Mouse (Mus musculus) G1E (cell line): ENCODE data around the gene Nploc4.

Source experiments
- CTCF ChIP-seq: IDR thresholded peaks from 2 replicates; pipeline ENCODE4 v1.5.1; 2012; ENCODE audit warnings: low read depth, low read length, inconsistent platforms, mixed read lengths
- GATA1 ChIP-seq: IDR thresholded peaks from 2 replicates; pipeline ENCODE4 v1.6.1; 2012; ENCODE audit warnings: borderline replicate concordance, low read length, inconsistent platforms, mixed read lengths
- TAL1 ChIP-seq: conservative IDR thresholded peaks from 2 replicates; pipeline ENCODE4 v1.6.1; 2012; ENCODE audit warnings: low read depth, low read length, inconsistent platforms, mixed read lengths

DNA sequence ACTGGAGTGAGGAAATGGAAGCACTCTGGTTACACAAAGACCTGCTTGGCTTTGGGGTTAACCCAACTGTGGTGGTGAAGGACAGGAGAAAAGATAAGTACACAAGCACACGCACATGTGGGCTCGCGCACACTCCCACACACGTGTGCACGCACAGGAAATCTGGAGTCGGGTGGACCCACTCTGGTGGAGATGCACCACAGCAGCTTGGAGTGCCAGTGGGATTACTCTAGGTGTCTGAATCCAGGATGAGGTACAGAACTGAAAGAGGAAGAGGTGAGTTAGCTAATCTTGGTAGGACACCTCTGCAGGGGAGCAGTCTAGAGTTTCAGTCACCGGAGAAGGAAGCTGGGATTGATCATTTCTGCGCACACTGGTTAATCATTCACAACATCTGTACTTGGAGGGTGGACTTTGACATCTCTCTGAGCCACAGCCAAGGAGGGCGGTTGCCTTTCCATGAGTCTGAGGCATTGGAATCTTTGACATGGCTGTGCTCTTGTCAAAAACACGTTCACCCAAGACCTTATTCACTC is 97.5 kb downstream of the Nploc4 start:
- TF ChIP-seq CTCF (no peak), GATA1 (no peak), TAL1 (no peak)
